Mouse (Mus musculus) liver, adult 2 months (tissue): ENCODE data around the gene Chaf1a. TPM values are rescaled to one million over a fixed set of nuclear protein-coding genes. Genes with fewer than 3 reads are reported as not detected.
"Not testable (repeated sequence)": the region's sequence is repeated elsewhere in the genome, so short reads cannot be mapped to it uniquely, and the experiment has no call there.

Source experiments
- DNase-seq: peaks from one replicate; pipeline ENCODE4 v3.0.0-alpha.2; 2011; ENCODE audit warnings: low read depth, low spot score; ENCODE audit errors: extremely low read depth
- H3K27ac ChIP-seq: fragments of 200-500 bp; replicated peaks from 2 replicates; pipeline ENCODE4 v1.5.1; 2012; ENCODE audit warnings: low read depth, mild to moderate bottlenecking, control low read depth, inconsistent platforms, low read length; ENCODE audit not compliant: insufficient read depth
- H3K27me3 ChIP-seq: fragments of 200-500 bp; 2 replicates; pipeline ENCODE4 v1.6.1; 2012; ENCODE audit warnings: mild to moderate bottlenecking, moderate library complexity, low read length, inconsistent platforms; ENCODE audit not compliant: control insufficient read depth, insufficient read depth
- H3K36me3 ChIP-seq: fragments of 200-500 bp; 2 replicates; pipeline ENCODE4 v1.6.1; 2012; ENCODE audit warnings: low read length, inconsistent platforms; ENCODE audit not compliant: control insufficient read depth, insufficient read depth
- H3K4me1 ChIP-seq: fragments of 200-500 bp; 2 replicates; pipeline ENCODE4 v1.6.1; 2011; ENCODE audit warnings: low read length; ENCODE audit not compliant: control insufficient read depth, insufficient read depth
- H3K4me3 ChIP-seq: fragments of 200-500 bp; 2 replicates; pipeline ENCODE4 v1.5.1; 2011; ENCODE audit warnings: low read depth, mild to moderate bottlenecking, control low read depth, low read length, moderate library complexity; ENCODE audit not compliant: insufficient read depth
- H3K79me2 ChIP-seq: fragments of 200-500 bp; 2 replicates; pipeline ENCODE4 v1.6.1; 2012; ENCODE audit warnings: inconsistent platforms, mild to moderate bottlenecking, low read length, moderate library complexity; ENCODE audit not compliant: control insufficient read depth, insufficient read depth
- H3K9ac ChIP-seq: fragments of 200-500 bp; 2 replicates; pipeline ENCODE4 v1.6.1; 2012; ENCODE audit warnings: low read depth, mild to moderate bottlenecking, control low read depth, inconsistent platforms, low read length
- CTCF ChIP-seq: fragments of 200-500 bp; IDR thresholded peaks from 2 replicates; pipeline ENCODE4 v1.5.1; 2011; ENCODE audit warnings: low read depth, low read length, control low read depth
- POLR2A ChIP-seq: fragments of 200-500 bp; IDR thresholded peaks from 2 replicates; pipeline ENCODE4 v1.6.1; 2011; ENCODE audit warnings: low read length, control low read depth; ENCODE audit not compliant: insufficient read depth; ENCODE audit errors: extremely low read depth
- WGBS: fragments of 180-500 bp; shearing (Covaris S2); methylation state at CpG from one replicate; pipeline ENCODE4 v1.1.7; 2018; 5-methylcytosine and 5-hydroxymethylcytosine counted together
- polyA plus RNA-seq: library from polyadenylated mRNA; depleted of rRNA; stranded (reverse); fragments of >200 nt; gene quantifications from 2 replicates; pipeline ENCODE4 v1.2.3, GENCODE M21; 2012
- total RNA-seq: library from RNA; depleted of rRNA; stranded (reverse); fragments of >200 nt; gene quantifications from 2 replicates; pipeline ENCODE4 v1.2.3, GENCODE M21; 2014

The Chaf1a gene
- total and polyA plus RNA-seq, 2 experiments = 0.26 to 0.37 TPM

- peaks cover 3% of the 10 kb centered on the region; the same call in 1 of the 2 replicates for H3K79me2 ChIP-seq
- H3K4me1 ChIP-seq = peaks cover 12% of the 10 kb centered on the region
- no peak overlapping the region for H3K4me3 ChIP-seq
- peaks cover 34% of the 10 kb centered on the region for H3K36me3 ChIP-seq
- no peak overlapping the region for H3K9ac ChIP-seq
- 91% methylated on average over 5 of the region's 5 CpGs for WGBS
- no peak for DNase-seq
- no peaks in the 10 kb centered on the region for H3K27me3 ChIP-seq
- TF ChIP-seq POLR2A = no peak
- no peak for TF ChIP-seq CTCF
- no peak overlapping the region for H3K27ac ChIP-seq
Observed at GRCm38 (mm10) chr17:56072243-56072642, 32.0 kb downstream of the Chaf1a start.

GRCm38 (mm10) chr17:56074097-56074826 lies 34.0 kb downstream of the Chaf1a start:
- H3K27me3 ChIP-seq = no peaks in the 10 kb centered on the region
- peak overlapping the region; percentile 99 for H3K27ac ChIP-seq
- 8% methylated on average over 22 of the region's 22 CpGs for WGBS
- TF ChIP-seq POLR2A (no peak), CTCF (no peak)
- H3K9ac ChIP-seq = peak overlapping the region; percentile 88
- H3K79me2 ChIP-seq = peaks cover 3% of the 10 kb centered on the region; the same call in 1 of the 2 replicates
- H3K4me1 ChIP-seq = peaks cover 12% of the 10 kb centered on the region
- peaks cover 24% of the 10 kb centered on the region for H3K36me3 ChIP-seq
- DNase-seq = peak; percentile 79
- peak overlapping the region; percentile 89 for H3K4me3 ChIP-seq

GRCm38 (mm10) chr17:56074827-56075208 lies 34.6 kb downstream of the Chaf1a start, which contains the start of gene Ubxn6:
Gene Ubxn6, minus strand, starts transcription at chr17:56075028.
- Histone ChIP-seq H3K4me3 (peak within 1 kb of the TSS; percentile 89), H3K79me2 (peaks cover 3% of the 10 kb centered on the region; the same call in 1 of the 2 replicates), H3K27ac (peak within 1 kb of the TSS; percentile 99), H3K4me1 (peaks cover 12% of the 10 kb centered on the region), H3K9ac (peak within 1 kb of the TSS; percentile 88), H3K27me3 (no peaks in the 10 kb centered on the region), H3K36me3 (peaks cover 21% of the 10 kb centered on the region)
- DNase-seq = peak; percentile 83
- under 1% methylated on average over 35 of the region's 35 CpGs for WGBS
- peak; percentile 45 for TF ChIP-seq CTCF
- TF ChIP-seq POLR2A = peak; percentile 51; the same call in 1 of the 2 replicates

GRCm38 (mm10) chr17:56077523-56077922 lies 37.3 kb downstream of the Chaf1a start:
- TF ChIP-seq CTCF = no peak
- TF ChIP-seq POLR2A = no peak
- Histone ChIP-seq H3K9ac (no peak overlapping the region), H3K79me2 (peaks cover 19% of the 10 kb centered on the region; the same call in 1 of the 2 replicates), H3K27me3 (no peaks in the 10 kb centered on the region), H3K4me3 (no peak overlapping the region), H3K36me3 (peaks cover 7% of the 10 kb centered on the region), H3K27ac (no peak overlapping the region), H3K4me1 (peaks cover 22% of the 10 kb centered on the region)
- WGBS = 84% methylated on average over 5 of the region's 5 CpGs
- no peak for DNase-seq

GRCm38 (mm10) chr17:56078361-56078760 lies 38.1 kb downstream of the Chaf1a start:
- not testable (repeated sequence) for H3K36me3 ChIP-seq, H3K27me3 ChIP-seq, H3K9ac ChIP-seq, H3K4me3 ChIP-seq, DNase-seq
- Histone ChIP-seq H3K4me1 (peaks cover 22% of the 10 kb centered on the region), H3K79me2 (peaks cover 17% of the 10 kb centered on the region; the same call in 1 of the 2 replicates), H3K27ac (peak overlapping the region; percentile 75)
- 64% methylated on average over 9 of the region's 9 CpGs for WGBS
